In genomic region chr7:51360134-51360533, GRCm38 (mm10) we compare ENCODE assay signal across 19 mouse cellular contexts.
DNase-seq lines count a peak whose midpoint lies in the region; ATAC-seq and TF ChIP-seq lines count a peak whose summit lies in the region.
"Had no signal": no experiment of that assay in that cellular context is flagged by ENCODE, and none has a peak within 500 bp of the region (broad histone marks: within the 10 kb centered on the region; RNA-seq: fewer than 3 reads in every experiment).

No protein-coding gene starts in this region.

- TF ChIP-seq EP300 in liver, postnatal 0 days (IDR thresholded peaks at IDR 0.05; ENCODE audit: low read depth): no peak

- WGBS in embryonic facial prominence, embryonic 14.5 days: 70% methylated on average over 3 of the region's 3 CpGs
- 81% methylated on average over 3 of the region's 3 CpGs for WGBS in embryonic facial prominence, embryonic 10.5 days
- WGBS in liver, postnatal 0 days (ENCODE audit: insufficient replicate concordance): 52% methylated on average over 3 of the region's 3 CpGs

- no peak for TF ChIP-seq CTCF in liver, postnatal 0 days (IDR thresholded peaks at IDR 0.05; ENCODE audit: low read depth)

- DNase-seq in embryonic facial prominence, embryonic 14.5 days (ENCODE audit: low spot score): peak; percentile 7
- DNase-seq in embryonic facial prominence, embryonic 10.5 days (ENCODE audit: low spot score): no peak
- DNase-seq in right cerebral cortex, adult 18-20 months: peak; percentile 59
- DNase-seq in right cerebral cortex, postnatal 14 days: no peak
- DNase-seq in right cerebral cortex, postnatal 25 days: peak; percentile 31
- no peak for DNase-seq in embryo, embryonic 11 days
- DNase-seq in liver, postnatal 0 days: no peak
- DNase-seq: adrenal gland, adult 2 months; gastrocnemius, postnatal 36 days; liver, embryonic 13.5 days; lung, postnatal 4 days; thymus, postnatal 36 days had no signal

- no peak for ATAC-seq in embryonic facial prominence, embryonic 14.5 days (ENCODE audit: low read depth)
- ATAC-seq in megakaryocyte progenitor cell, adult 5-6 weeks (replicated peaks; ENCODE audit: poor library complexity): no peak
- no peak for ATAC-seq in liver, postnatal 0 days
- ATAC-seq: hindbrain, embryonic 16.5 days; intestine, embryonic 16.5 days had no signal

- no peak overlapping the region for H3K4me3 ChIP-seq in embryonic facial prominence, embryonic 14.5 days (ENCODE audit: low read depth, low read length)
- no peak overlapping the region for H3K4me3 ChIP-seq in embryonic facial prominence, embryonic 10.5 days
- no peak overlapping the region for H3K4me3 ChIP-seq in liver, postnatal 0 days (ENCODE audit: low read depth, low read length)
- H3K4me3 ChIP-seq: kidney, embryonic 15.5 days; limb, embryonic 13.5 days; liver, embryonic 13.5 days; lung, embryonic 15.5 days; midbrain, embryonic 10.5 days had no signal

- no peak overlapping the region for H3K9ac ChIP-seq in embryonic facial prominence, embryonic 14.5 days (ENCODE audit: low read depth, low read length)
- no peak overlapping the region for H3K9ac ChIP-seq in liver, postnatal 0 days (replicated peaks)
- H3K9ac ChIP-seq: kidney, embryonic 15.5 days; limb, embryonic 13.5 days; liver, embryonic 13.5 days; lung, embryonic 15.5 days had no signal

- no peaks in the 10 kb centered on the region for H3K36me3 ChIP-seq in embryonic facial prominence, embryonic 14.5 days (ENCODE audit: control insufficient read depth, insufficient read depth, low read length)
- H3K36me3 ChIP-seq in embryonic facial prominence, embryonic 10.5 days (replicated peaks): no peaks in the 10 kb centered on the region
- H3K36me3 ChIP-seq in liver, postnatal 0 days (replicated peaks; ENCODE audit: insufficient read depth, low read length): no peaks in the 10 kb centered on the region
- H3K36me3 ChIP-seq: kidney, embryonic 15.5 days; limb, embryonic 13.5 days; liver, embryonic 13.5 days; lung, embryonic 15.5 days; midbrain, embryonic 10.5 days had no signal

- no peak overlapping the region for H3K27ac ChIP-seq in embryonic facial prominence, embryonic 14.5 days (replicated peaks; ENCODE audit: low read depth, low read length)
- H3K27ac ChIP-seq in embryonic facial prominence, embryonic 10.5 days (replicated peaks): no peak overlapping the region
- no peak overlapping the region for H3K27ac ChIP-seq in liver, postnatal 0 days (ENCODE audit: low read depth)
- H3K27ac ChIP-seq: kidney, embryonic 15.5 days; limb, embryonic 13.5 days; liver, embryonic 13.5 days; lung, embryonic 15.5 days; midbrain, embryonic 10.5 days had no signal

- no peak overlapping the region for H3K4me2 ChIP-seq in embryonic facial prominence, embryonic 14.5 days (ENCODE audit: low read depth, low read length)
- no peak overlapping the region for H3K4me2 ChIP-seq in liver, postnatal 0 days (ENCODE audit: low read depth, low read length)
- H3K4me2 ChIP-seq: kidney, embryonic 15.5 days; limb, embryonic 13.5 days; liver, embryonic 13.5 days; lung, embryonic 15.5 days had no signal

- no peaks in the 10 kb centered on the region for H3K27me3 ChIP-seq in embryonic facial prominence, embryonic 14.5 days (replicated peaks; ENCODE audit: control insufficient read depth, insufficient read depth, low read length)
- no peaks in the 10 kb centered on the region for H3K27me3 ChIP-seq in embryonic facial prominence, embryonic 10.5 days (replicated peaks; ENCODE audit: low read depth, poor library complexity, severe bottlenecking)
- H3K27me3 ChIP-seq in liver, postnatal 0 days (ENCODE audit: insufficient read depth, low read length): no peaks in the 10 kb centered on the region
- H3K27me3 ChIP-seq: kidney, embryonic 15.5 days; limb, embryonic 13.5 days; liver, embryonic 13.5 days; lung, embryonic 15.5 days had no signal

- H3K9me3 ChIP-seq in embryonic facial prominence, embryonic 14.5 days (ENCODE audit: control insufficient read depth, low read length): no peaks in the 10 kb centered on the region
- H3K9me3 ChIP-seq in embryonic facial prominence, embryonic 10.5 days: no peaks in the 10 kb centered on the region
- H3K9me3 ChIP-seq in liver, postnatal 0 days (ENCODE audit: low read length): no peaks in the 10 kb centered on the region
- H3K9me3 ChIP-seq: kidney, embryonic 15.5 days; limb, embryonic 13.5 days; liver, embryonic 13.5 days; lung, embryonic 15.5 days; midbrain, embryonic 10.5 days had no signal

- H3K4me1 ChIP-seq in embryonic facial prominence, embryonic 14.5 days (ENCODE audit: control insufficient read depth, insufficient read depth, low read length): no peaks in the 10 kb centered on the region
- 0 out of 2 replicates have a peak, but pooled peaks cover 2% of the 10 kb centered on the region for H3K4me1 ChIP-seq in embryonic facial prominence, embryonic 10.5 days
- H3K4me1 ChIP-seq in liver, postnatal 0 days (ENCODE audit: insufficient read depth): no peaks in the 10 kb centered on the region
- H3K4me1 ChIP-seq: kidney, embryonic 15.5 days; limb, embryonic 13.5 days; liver, embryonic 13.5 days; lung, embryonic 15.5 days; midbrain, embryonic 10.5 days had no signal

Comparison
In these comparisons a context has a peak if more than half of its experiments do, and no peak if none do; other contexts are left out.
1. DNase-seq: peak in embryonic facial prominence, embryonic 14.5 days (single experiment), right cerebral cortex, adult 18-20 months (single experiment) and right cerebral cortex, postnatal 25 days (single experiment); none in embryonic facial prominence, embryonic 10.5 days (single experiment), right cerebral cortex, postnatal 14 days (single experiment), embryo, embryonic 11 days (single experiment) and liver, postnatal 0 days (single experiment).